Mouse (Mus musculus) kidney, postnatal 14 days (tissue): ENCODE measurements around the gene Gcc2.
"Not testable (repeated sequence)": the region's sequence is repeated elsewhere in the genome, so short reads cannot be mapped to it uniquely, and the experiment has no call there.

Experiments
- DNase-seq: peaks from one replicate; pipeline ENCODE4 v3.0.0; 2022; ENCODE audit warnings: mixed read lengths

Gene Gcc2

GRCm38 (mm10) chr10:58255213-58255892 lies at the start of gene Gcc2:
Gene Gcc2 (plus strand): TSS chr10:58255497.
- DNase-seq: peak; percentile 96

- no peak for DNase-seq
Measured at GRCm38 (mm10) chr10:58205986-58206385, 49.3 kb upstream of the Gcc2 start.

- DNase-seq: no peak
Measured at GRCm38 (mm10) chr10:58206639-58207404, 48.5 kb upstream of the Gcc2 start.

GRCm38 (mm10) chr10:58209710-58210467 lies 45.4 kb upstream of the Gcc2 start:
- no peak for DNase-seq

GRCm38 (mm10) chr10:58210514-58210913 lies 44.8 kb upstream of the Gcc2 start:
- DNase-seq: no peak

- no peak for DNase-seq
Measured at GRCm38 (mm10) chr10:58211213-58211612, 44.1 kb upstream of the Gcc2 start.

- peak; percentile 12 for DNase-seq
Measured at GRCm38 (mm10) chr10:58212230-58212629, 43.1 kb upstream of the Gcc2 start.

- no peak for DNase-seq
Measured at GRCm38 (mm10) chr10:58214497-58214896, 40.8 kb upstream of the Gcc2 start.

- no peak for DNase-seq
Measured at GRCm38 (mm10) chr10:58214934-58215333, 40.4 kb upstream of the Gcc2 start.

GRCm38 (mm10) chr10:58215353-58215752 lies 39.9 kb upstream of the Gcc2 start:
- DNase-seq: no peak

- DNase-seq: peak; percentile 14
Measured at GRCm38 (mm10) chr10:58217366-58217765, 37.9 kb upstream of the Gcc2 start.

GRCm38 (mm10) chr10:58220726-58221125 lies 34.6 kb upstream of the Gcc2 start:
- peak; percentile 29 for DNase-seq

- peak; percentile 34 for DNase-seq
Measured at GRCm38 (mm10) chr10:58221571-58221970, 33.7 kb upstream of the Gcc2 start.

- not testable (repeated sequence) for DNase-seq
Measured at GRCm38 (mm10) chr10:58223161-58223560, 32.1 kb upstream of the Gcc2 start.

GRCm38 (mm10) chr10:58223972-58224805 lies 31.1 kb upstream of the Gcc2 start:
- DNase-seq: peak; percentile 75

GRCm38 (mm10) chr10:58224827-58225785 lies 30.2 kb upstream of the Gcc2 start, which contains the start of gene AW822073:
Gene AW822073 (minus strand): TSS chr10:58224930.
- DNase-seq: peak; percentile 66

GRCm38 (mm10) chr10:58226357-58226756 lies 28.9 kb upstream of the Gcc2 start:
- peak; percentile 22 for DNase-seq

GRCm38 (mm10) chr10:58227798-58228197 lies 27.5 kb upstream of the Gcc2 start:
- DNase-seq: not testable (repeated sequence)

GRCm38 (mm10) chr10:58230021-58230420 lies 25.3 kb upstream of the Gcc2 start:
- not testable (repeated sequence) for DNase-seq

GRCm38 (mm10) chr10:58231088-58231487 lies 24.2 kb upstream of the Gcc2 start:
- DNase-seq: peak; percentile 60
